Mouse (Mus musculus) thymus, adult 2 months (tissue): ENCODE measurements around the gene Rgs8. TPM values are rescaled to one million over a fixed set of nuclear protein-coding genes. Genes with fewer than 3 reads are reported as not detected.

Experiments
- DNase-seq: peaks from one replicate; pipeline ENCODE4 v3.0.0; 2021
- H3K27ac ChIP-seq: fragments of 200-500 bp; 2 replicates; pipeline ENCODE4 v1.5.1; 2012; ENCODE audit warnings: low read length, control low read depth; ENCODE audit not compliant: control insufficient read depth, insufficient read depth
- H3K27me3 ChIP-seq: fragments of 200-500 bp; 2 replicates; pipeline ENCODE4 v1.6.1; 2012; ENCODE audit warnings: mild to moderate bottlenecking, low read length, moderate library complexity, mixed read lengths; ENCODE audit not compliant: control insufficient read depth, insufficient read depth
- H3K36me3 ChIP-seq: fragments of 200-500 bp; 2 replicates; pipeline ENCODE4 v1.6.1; 2012; ENCODE audit warnings: mild to moderate bottlenecking, low read length, moderate library complexity; ENCODE audit not compliant: control insufficient read depth, insufficient read depth
- H3K4me1 ChIP-seq: fragments of 200-500 bp; replicated peaks from 2 replicates; pipeline ENCODE4 v1.6.1; 2012; ENCODE audit warnings: low read length; ENCODE audit not compliant: control insufficient read depth, insufficient read depth
- H3K4me3 ChIP-seq: fragments of 200-500 bp; 2 replicates; pipeline ENCODE4 v1.5.1; 2012; ENCODE audit warnings: mild to moderate bottlenecking, low read length, control low read depth, moderate library complexity; ENCODE audit not compliant: control insufficient read depth, insufficient read depth
- CTCF ChIP-seq: fragments of 200-500 bp; IDR thresholded peaks from 2 replicates; pipeline ENCODE4 v1.5.1; 2012; ENCODE audit warnings: mild to moderate bottlenecking, control low read depth, low read length, moderate library complexity, borderline replicate concordance; ENCODE audit not compliant: control insufficient read depth, poor library complexity, insufficient read depth; ENCODE audit errors: extremely low read depth
- POLR2A ChIP-seq: fragments of 200-500 bp; IDR thresholded peaks from 2 replicates; pipeline ENCODE4 v1.6.1; 2012; ENCODE audit warnings: mild to moderate bottlenecking, low read length, control low read depth, moderate library complexity; ENCODE audit not compliant: control insufficient read depth, poor library complexity, insufficient read depth; ENCODE audit errors: extremely low read depth
- WGBS: fragments of 180-500 bp; shearing (Covaris S2); methylation state at CpG from one replicate; pipeline ENCODE4 v1.1.7; 2018; 5-methylcytosine and 5-hydroxymethylcytosine counted together
- polyA plus RNA-seq: library from polyadenylated mRNA; depleted of rRNA; stranded (reverse); fragments of >200 nt; gene quantifications from 2 replicates; pipeline ENCODE4 v1.2.3, GENCODE M21; 2012

The Rgs8 gene
- polyA plus RNA-seq, 1 experiment, result 0.20 TPM

DNA sequence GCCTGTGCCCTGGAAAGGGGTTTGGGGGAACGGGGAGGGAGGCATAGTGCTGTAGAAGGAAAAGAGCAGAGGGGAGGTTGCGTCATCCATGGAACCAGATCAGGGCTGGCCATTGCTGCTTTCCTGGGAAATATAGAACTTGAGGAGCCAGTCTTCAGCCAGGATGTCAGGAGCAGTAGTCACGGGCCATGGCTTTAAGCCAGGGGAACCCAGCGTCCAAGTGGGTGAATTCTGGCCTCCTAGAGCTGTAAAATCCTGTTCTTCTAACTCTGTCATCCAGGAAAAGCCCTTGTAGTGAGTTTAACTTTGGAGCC, 8.8 kb downstream of the Rgs8 start:
- Histone ChIP-seq H3K27me3 (no peaks in the 10 kb centered on the region), H3K4me1 (no peaks in the 10 kb centered on the region), H3K27ac (no peak overlapping the region), H3K36me3 (no peaks in the 10 kb centered on the region), H3K4me3 (no peak overlapping the region)
- TF ChIP-seq POLR2A (no peak), CTCF (no peak)
- no peak for DNase-seq
- 86% methylated on average over 4 of the region's 4 CpGs for WGBS

DNA sequence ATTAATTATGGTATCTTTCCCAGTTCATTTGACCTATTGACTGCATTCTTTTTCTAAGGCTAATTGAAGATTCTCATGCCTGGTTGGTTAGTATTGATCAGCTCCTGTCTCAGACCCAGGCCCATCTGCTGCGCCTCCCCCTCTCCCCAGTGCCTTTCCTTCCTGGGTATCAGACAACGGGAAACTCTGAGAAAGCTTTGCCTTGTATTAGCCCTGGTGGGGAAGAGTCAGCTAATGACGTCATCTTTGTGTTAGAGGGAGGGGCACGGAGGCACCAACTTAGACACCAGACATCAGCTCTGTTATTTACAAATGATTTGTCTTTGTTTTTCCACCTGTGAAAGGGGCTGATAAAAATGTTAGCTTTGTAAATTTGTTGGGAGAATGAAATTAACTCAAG, 9.5 kb downstream of the Rgs8 start:
- no peak overlapping the region for H3K27ac ChIP-seq
- H3K4me3 ChIP-seq, result no peak overlapping the region
- WGBS, result 75% methylated on average over 4 of the region's 4 CpGs
- TF ChIP-seq POLR2A (no peak), CTCF (no peak)
- H3K4me1 ChIP-seq, result peaks cover 3% of the 10 kb centered on the region
- no peak for DNase-seq
- H3K27me3 ChIP-seq, result no peaks in the 10 kb centered on the region
- no peaks in the 10 kb centered on the region for H3K36me3 ChIP-seq

DNA sequence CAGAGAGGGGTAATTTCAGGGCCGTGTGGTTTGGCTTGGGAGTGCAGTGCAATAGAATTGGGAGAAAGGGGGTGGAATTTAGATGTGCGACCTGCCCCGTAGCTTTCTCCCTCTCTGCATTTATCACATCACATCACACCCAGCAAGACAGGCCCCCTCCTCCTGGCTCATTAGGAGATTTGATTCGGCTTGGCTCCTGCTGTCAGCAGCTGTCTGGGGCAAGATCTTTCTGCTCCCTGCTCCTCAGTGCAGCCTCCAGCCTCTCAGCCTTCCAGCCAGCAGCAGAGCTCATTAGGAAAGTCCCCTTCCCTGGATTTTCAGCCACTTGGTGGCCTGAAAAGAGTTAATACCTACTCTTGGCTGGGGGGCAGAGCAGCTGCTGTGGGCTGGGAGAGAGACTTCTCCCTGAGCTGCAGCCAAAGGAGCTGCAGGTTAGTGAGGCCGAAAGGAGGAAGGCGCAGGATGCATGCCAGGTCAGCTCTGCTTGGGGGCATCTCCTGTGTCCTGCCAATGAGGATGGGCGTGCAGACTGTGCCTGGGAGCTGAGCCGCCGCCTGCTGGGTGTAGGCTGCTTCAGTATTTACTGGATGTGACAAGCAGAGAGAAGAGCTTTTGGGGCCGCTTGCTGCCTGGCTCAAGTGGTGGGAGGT, 12.4 kb downstream of the Rgs8 start:
- H3K27ac ChIP-seq, result no peak overlapping the region
- 86% methylated on average over 10 of the region's 10 CpGs for WGBS
- H3K4me3 ChIP-seq, result no peak overlapping the region
- no peaks in the 10 kb centered on the region for H3K36me3 ChIP-seq
- DNase-seq, result no peak
- no peaks in the 10 kb centered on the region for H3K27me3 ChIP-seq
- H3K4me1 ChIP-seq, result peaks cover 9% of the 10 kb centered on the region
- TF ChIP-seq POLR2A (no peak), CTCF (no peak)

DNA sequence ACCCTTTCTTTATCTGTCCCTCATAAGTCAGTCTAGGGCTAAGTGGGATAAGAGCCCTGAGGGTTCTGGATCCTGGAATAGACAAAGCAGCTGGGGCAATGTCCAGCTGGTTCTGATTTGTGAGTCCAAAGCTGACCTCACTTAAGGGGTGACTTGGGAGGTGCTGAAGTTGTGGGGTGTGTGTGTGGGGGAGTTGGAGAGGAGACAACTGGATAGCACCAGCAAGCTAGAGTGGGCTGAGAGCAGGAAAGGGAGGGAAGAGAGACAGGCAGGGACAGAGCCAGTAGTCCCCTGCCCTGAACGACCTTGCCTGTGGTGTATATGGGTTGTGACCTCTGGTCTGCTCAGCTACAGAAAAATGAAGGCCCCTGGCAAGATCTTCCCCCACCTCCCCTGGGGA, 13.4 kb downstream of the Rgs8 start:
- no peaks in the 10 kb centered on the region for H3K36me3 ChIP-seq
- TF ChIP-seq CTCF (no peak), POLR2A (no peak)
- 38% methylated on average over 1 of the region's 1 CpGs for WGBS
- DNase-seq, result no peak
- H3K27ac ChIP-seq, result no peak overlapping the region
- H3K27me3 ChIP-seq, result no peaks in the 10 kb centered on the region
- no peak overlapping the region for H3K4me3 ChIP-seq
- peaks cover 9% of the 10 kb centered on the region for H3K4me1 ChIP-seq

DNA sequence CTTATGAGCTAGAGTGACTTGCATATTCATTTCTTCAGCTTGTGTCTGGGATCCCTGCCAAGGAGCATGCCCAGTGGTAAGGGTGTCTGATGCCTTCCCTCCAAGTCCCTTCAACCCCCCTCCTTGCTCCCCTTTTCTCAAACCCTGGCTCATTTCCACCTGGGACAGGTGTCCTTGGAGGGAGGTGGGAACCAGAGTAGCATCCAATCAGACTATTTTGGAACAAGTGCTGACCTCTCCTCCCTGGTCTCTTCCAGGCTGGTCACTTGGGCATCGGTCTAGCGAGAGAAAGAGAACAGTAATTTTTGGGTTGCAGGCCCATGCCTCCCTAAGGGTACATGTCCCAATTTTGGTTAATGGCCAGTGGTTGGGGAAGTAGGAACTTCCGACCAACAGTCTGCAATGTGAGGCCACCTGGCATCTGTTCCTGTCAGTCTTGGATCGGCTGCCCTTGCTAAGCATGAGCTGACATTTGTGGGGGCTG, 14.5 kb downstream of the Rgs8 start:
- TF ChIP-seq POLR2A (no peak), CTCF (no peak)
- Histone ChIP-seq H3K36me3 (no peaks in the 10 kb centered on the region), H3K4me1 (peaks cover 9% of the 10 kb centered on the region), H3K27ac (no peak overlapping the region), H3K4me3 (no peak overlapping the region), H3K27me3 (no peaks in the 10 kb centered on the region)
- 31% methylated on average over 4 of the region's 4 CpGs for WGBS
- DNase-seq, result no peak

DNA sequence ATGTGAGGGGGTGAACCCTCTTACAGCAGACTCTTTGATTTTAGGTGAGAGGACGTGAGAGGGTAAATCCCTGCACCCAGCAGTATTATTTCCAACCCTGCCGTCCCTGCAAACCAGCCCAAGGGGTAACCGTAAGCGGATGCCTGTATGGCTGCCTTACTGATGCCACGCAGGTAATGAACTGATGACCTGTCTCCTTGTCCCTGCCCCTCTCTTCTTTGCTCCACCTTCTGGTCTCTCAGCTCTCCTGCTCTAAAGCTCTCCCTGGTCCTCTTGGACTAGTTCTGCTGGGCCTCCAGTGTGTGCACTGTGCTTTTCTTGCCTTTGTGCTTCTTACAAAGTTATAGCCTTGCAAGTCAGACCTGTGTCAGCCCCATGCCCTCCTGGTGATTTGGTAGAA, 15.0 kb downstream of the Rgs8 start:
- no peak overlapping the region for H3K4me3 ChIP-seq
- no peaks in the 10 kb centered on the region for H3K36me3 ChIP-seq
- DNase-seq, result no peak
- no peaks in the 10 kb centered on the region for H3K27me3 ChIP-seq
- peaks cover 9% of the 10 kb centered on the region for H3K4me1 ChIP-seq
- no peak overlapping the region for H3K27ac ChIP-seq
- TF ChIP-seq CTCF (no peak), POLR2A (no peak)
- WGBS, result 50% methylated on average over 5 of the region's 5 CpGs

DNA sequence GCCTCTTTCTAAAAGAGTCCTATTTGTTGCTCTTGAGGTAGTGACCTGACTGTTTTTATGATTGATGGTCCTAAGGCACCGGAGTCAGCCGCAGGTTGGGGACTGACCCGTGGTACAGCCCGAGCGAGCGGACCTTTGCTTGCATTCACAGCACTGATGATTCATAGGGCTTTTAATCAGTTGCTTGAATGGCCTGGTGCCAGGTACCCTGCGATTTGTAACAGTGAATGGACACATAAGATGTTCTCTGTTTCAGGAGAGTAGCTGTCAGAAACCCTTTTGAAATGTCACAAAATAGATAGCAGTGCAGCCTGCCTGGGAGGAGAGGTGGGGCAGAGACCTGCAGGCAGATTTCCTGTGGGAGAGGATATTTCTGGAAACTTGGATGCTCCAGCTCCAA, 16.3 kb downstream of the Rgs8 start:
- no peak for DNase-seq
- 99% methylated on average over 7 of the region's 7 CpGs for WGBS
- TF ChIP-seq CTCF (no peak), POLR2A (no peak)
- Histone ChIP-seq H3K4me3 (no peak overlapping the region), H3K4me1 (peaks cover 9% of the 10 kb centered on the region), H3K27me3 (no peaks in the 10 kb centered on the region), H3K27ac (no peak overlapping the region), H3K36me3 (no peaks in the 10 kb centered on the region)
